Mouse (Mus musculus) embryonic facial prominence, embryonic 11.5 days (tissue): Measurements from ENCODE around the gene Lama2. TPM values are rescaled to one million over a fixed set of nuclear protein-coding genes. Genes with fewer than 3 reads are reported as not detected.

Experiments used
- ATAC-seq: fragments of 200-750 bp; cut with Nextera tagmentation; replicated peaks from 2 replicates; pipeline ENCODE4 v1.8.0; 2017; ENCODE audit warnings: low read depth; ENCODE audit not compliant: insufficient number of reproducible peaks, low FRiP score, low TSS enrichment
- DNase-seq: peaks from one replicate; pipeline ENCODE4 v3.0.0-alpha.2; 2015; ENCODE audit warnings: low spot score
- H3K27ac ChIP-seq: fragments of 300-500 bp; sonication (generic); replicated peaks from 2 replicates; pipeline ENCODE4 v1.5.1; 2014; ENCODE audit warnings: mild to moderate bottlenecking, low read depth, low read length, control low read depth
- H3K27me3 ChIP-seq: fragments of 300-500 bp; sonication (generic); 2 replicates; pipeline ENCODE4 v1.6.1; 2014; ENCODE audit warnings: mild to moderate bottlenecking, low read length, moderate library complexity, mixed read lengths; ENCODE audit not compliant: control insufficient read depth, insufficient read depth
- H3K36me3 ChIP-seq: fragments of 300-500 bp; sonication (generic); replicated peaks from 2 replicates; pipeline ENCODE4 v1.6.1; 2014; ENCODE audit warnings: low read depth, mild to moderate bottlenecking, low read length, moderate library complexity, mixed read lengths; ENCODE audit not compliant: control insufficient read depth, insufficient read depth
- H3K4me1 ChIP-seq: fragments of 300-500 bp; sonication (generic); 2 replicates; pipeline ENCODE4 v1.6.1; 2014; ENCODE audit warnings: low read length, mixed read lengths; ENCODE audit not compliant: control insufficient read depth, insufficient read depth
- H3K4me2 ChIP-seq: fragments of 300-500 bp; sonication (generic); 2 replicates; pipeline ENCODE4 v1.6.1; 2014; ENCODE audit warnings: low read depth, mild to moderate bottlenecking, control low read depth, low read length, moderate library complexity
- H3K4me3 ChIP-seq: fragments of 300-500 bp; sonication (generic); 2 replicates; pipeline ENCODE4 v1.5.1; 2014; ENCODE audit warnings: low read depth, low read length, control low read depth
- H3K9ac ChIP-seq: fragments of 300-500 bp; sonication (generic); replicated peaks from 2 replicates; pipeline ENCODE4 v1.6.1; 2014; ENCODE audit warnings: mild to moderate bottlenecking, control low read depth, low read length
- H3K9me3 ChIP-seq: fragments of 300-500 bp; sonication (generic); replicated peaks from 2 replicates; pipeline ENCODE4 v1.6.1; 2016; ENCODE audit warnings: mild to moderate bottlenecking, low read length, inconsistent platforms, mixed read lengths; ENCODE audit not compliant: control insufficient read depth
- WGBS: fragments of 180-500 bp; shearing (Covaris S2); extraction: QIAGEN DNeasy Blood & Tissue Kit; methylation state at CpG from one replicate; pipeline ENCODE4 v1.1.7; 2014; 5-methylcytosine and 5-hydroxymethylcytosine counted together
- polyA plus RNA-seq: library from polyadenylated mRNA; unstranded; fragments of >200 nt; fragmentation: Nextera tagmentation; extraction: Ambion mirVana; gene quantifications from 2 replicates; pipeline ENCODE4 v1.2.1, GENCODE M21; 2014

Gene Lama2
- polyA plus RNA-seq, 1 experiment from 2014 or later, result 12.1 TPM

DNA sequence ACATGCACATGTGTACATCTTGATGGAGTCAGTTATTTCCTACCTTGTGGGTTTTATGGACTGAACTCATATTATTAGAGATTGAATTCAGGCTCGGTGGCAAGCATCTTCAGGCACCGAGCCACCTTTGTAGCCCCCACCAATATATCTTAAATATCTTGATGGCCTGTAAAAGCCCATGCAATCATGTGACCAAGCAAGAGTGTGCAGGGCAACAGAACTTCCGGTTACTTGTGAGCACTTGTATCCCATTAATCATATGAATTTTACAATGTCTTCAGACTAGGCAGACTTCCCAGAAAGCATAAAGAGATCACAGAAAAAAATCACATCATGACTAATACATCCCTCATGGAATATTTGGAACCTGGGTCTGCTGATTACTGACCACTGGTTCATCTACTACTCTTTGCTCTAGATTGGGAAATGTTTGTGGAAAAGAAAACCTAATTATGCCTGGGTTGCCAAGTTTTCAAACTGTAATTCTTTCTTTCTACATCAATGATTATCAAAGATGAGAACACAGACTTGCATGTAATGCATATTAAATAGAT, 517.7 kb downstream of the Lama2 start:
- Histone ChIP-seq H3K27ac (no peak overlapping the region), H3K36me3 (no peaks in the 10 kb centered on the region), H3K4me1 (no peaks in the 10 kb centered on the region), H3K9ac (no peak overlapping the region), H3K27me3 (no peaks in the 10 kb centered on the region), H3K4me2 (no peak overlapping the region), H3K4me3 (no peak overlapping the region), H3K9me3 (no peaks in the 10 kb centered on the region)
- DNase-seq (no peak), ATAC-seq (no peak)
- WGBS, result 95% methylated on average over 3 of the region's 3 CpGs

DNA sequence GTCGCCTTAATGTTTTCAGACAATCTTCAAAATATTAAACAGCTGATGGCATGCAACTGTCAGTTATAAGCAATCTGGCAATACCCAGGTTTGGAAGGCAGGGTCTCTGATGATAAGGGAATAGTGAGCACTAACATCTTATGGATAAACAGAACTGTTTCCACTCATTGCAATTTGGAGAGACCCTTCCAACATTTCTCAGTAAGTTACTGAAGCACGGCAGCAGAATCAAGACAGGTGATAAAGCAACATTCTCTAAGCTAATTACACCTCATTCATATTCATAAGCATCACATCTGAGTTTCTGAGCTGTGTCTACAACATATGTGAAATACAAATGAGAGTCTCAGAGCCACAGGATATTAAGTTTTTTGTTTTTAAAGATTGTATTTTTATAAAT, 542.4 kb downstream of the Lama2 start:
- DNase-seq (no peak), ATAC-seq (no peak)
- H3K4me1 ChIP-seq, result no peaks in the 10 kb centered on the region
- H3K4me2 ChIP-seq, result no peak overlapping the region
- no peaks in the 10 kb centered on the region for H3K27me3 ChIP-seq
- WGBS, result 89% methylated on average over 2 of the region's 2 CpGs
- H3K9ac ChIP-seq, result no peak overlapping the region
- H3K27ac ChIP-seq, result no peak overlapping the region
- no peaks in the 10 kb centered on the region for H3K36me3 ChIP-seq
- H3K9me3 ChIP-seq, result no peaks in the 10 kb centered on the region
- no peak overlapping the region for H3K4me3 ChIP-seq

DNA sequence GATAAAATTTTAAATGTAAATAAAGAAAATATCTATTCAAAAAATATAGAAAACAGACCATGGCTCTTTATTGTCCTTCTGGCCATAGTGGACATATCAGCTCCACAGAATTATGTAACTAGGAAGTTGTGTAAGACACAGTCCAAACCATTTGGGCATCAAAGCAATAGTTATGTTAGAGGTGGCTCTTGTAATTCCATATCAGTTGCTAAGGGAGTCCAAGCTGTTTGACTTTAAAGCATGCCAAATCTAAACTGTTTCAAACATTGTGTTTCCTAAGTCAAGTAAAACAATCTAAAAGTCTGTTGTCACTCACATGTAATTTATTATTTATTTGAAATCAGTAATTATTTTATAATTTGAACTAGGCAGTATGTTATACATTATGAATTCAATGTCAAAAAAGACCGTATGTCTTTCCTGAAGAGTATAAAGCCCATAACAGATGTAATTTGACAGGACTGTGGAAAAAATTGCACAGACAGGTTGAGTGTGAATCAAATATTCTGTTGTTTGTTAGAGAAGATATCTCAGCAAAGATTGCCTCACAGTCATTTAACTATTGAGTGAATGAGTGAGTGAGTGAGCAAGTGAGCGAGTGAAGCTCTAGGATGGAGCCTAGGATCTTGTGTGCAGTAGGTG, 550.6 kb downstream of the Lama2 start:
- Histone ChIP-seq H3K9ac (no peak overlapping the region), H3K36me3 (no peaks in the 10 kb centered on the region), H3K27me3 (no peaks in the 10 kb centered on the region), H3K4me2 (no peak overlapping the region), H3K4me3 (no peak overlapping the region), H3K27ac (no peak overlapping the region), H3K9me3 (no peaks in the 10 kb centered on the region), H3K4me1 (no peaks in the 10 kb centered on the region)
- WGBS, result 89% methylated on average over 2 of the region's 2 CpGs
- DNase-seq, result no peak
- no peak for ATAC-seq

DNA sequence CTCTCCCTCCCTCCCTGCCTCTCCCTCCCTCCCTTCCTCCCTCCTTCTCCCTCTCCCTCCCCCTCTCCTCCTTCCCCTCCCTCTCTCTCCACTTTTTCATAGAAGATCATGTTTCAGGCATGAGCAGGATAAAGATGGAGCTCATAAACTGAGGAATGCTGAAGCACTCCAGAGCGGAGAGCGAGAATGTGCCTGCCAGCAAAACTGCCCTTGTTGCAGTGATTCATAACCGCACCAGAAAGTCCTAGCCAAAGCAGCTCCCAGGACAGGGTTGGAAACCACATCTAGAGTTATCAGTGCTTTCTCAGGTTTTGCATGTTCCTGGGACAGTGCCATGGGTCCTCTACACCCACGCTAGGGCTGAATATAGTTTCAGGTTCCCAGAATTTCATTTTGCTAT, 555.9 kb downstream of the Lama2 start:
- H3K9me3 ChIP-seq, result no peaks in the 10 kb centered on the region
- DNase-seq (peak; percentile 63), ATAC-seq (no peak; the same call in 1 of the 2 replicates)
- no peaks in the 10 kb centered on the region for H3K4me1 ChIP-seq
- 34% methylated on average over 4 of the region's 4 CpGs for WGBS
- H3K4me2 ChIP-seq, result no peak overlapping the region
- H3K27me3 ChIP-seq, result no peaks in the 10 kb centered on the region
- H3K36me3 ChIP-seq, result no peaks in the 10 kb centered on the region
- no peak overlapping the region for H3K4me3 ChIP-seq
- H3K9ac ChIP-seq, result no peak overlapping the region
- H3K27ac ChIP-seq, result no peak overlapping the region

DNA sequence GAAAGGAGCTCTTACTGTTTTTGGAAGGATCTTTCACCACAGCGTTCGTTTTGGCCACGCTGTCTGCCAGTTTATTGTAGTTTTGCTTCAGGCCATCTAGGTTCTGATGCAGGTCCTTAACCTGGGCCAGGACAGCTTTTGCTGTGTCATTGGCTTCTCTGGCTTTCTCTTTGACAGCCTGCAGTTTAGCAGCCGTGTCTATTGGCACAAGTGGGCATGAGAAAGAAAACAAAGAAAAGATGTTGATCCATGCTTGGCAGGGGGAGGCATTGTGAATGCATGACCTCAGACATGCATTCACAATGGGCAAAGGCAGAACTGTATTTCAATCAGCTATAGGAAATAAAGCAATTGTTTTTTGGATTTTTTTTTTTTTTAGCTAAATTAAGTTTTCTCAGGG, 565.1 kb downstream of the Lama2 start:
- Histone ChIP-seq H3K27ac (no peak overlapping the region), H3K36me3 (no peaks in the 10 kb centered on the region), H3K4me2 (no peak overlapping the region), H3K9me3 (no peaks in the 10 kb centered on the region), H3K27me3 (no peaks in the 10 kb centered on the region), H3K9ac (no peak overlapping the region), H3K4me3 (no peak overlapping the region), H3K4me1 (no peaks in the 10 kb centered on the region)
- DNase-seq (no peak), ATAC-seq (no peak)
- 67% methylated on average over 4 of the region's 4 CpGs for WGBS

DNA sequence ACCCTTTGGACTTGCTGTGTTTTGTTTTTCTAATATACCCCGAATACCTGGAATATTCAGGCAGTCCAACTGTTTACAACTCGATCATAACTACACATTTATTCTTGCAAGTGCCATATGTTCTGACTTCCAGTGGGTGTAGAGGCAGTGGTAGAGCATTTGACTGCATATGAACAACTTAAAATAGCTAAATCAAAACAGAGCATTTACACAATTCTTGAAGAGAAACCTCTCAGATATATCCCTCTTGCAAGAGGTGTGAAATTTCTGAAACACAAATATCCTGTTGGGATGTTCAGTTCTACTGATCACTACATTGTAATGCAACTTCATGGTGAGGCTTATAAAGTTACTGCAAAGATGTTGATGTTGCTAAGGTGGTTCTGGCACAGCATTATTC, 572.4 kb downstream of the Lama2 start:
- Histone ChIP-seq H3K4me2 (no peak overlapping the region), H3K9me3 (no peaks in the 10 kb centered on the region), H3K9ac (no peak overlapping the region), H3K4me1 (no peaks in the 10 kb centered on the region), H3K27me3 (no peaks in the 10 kb centered on the region), H3K36me3 (no peaks in the 10 kb centered on the region), H3K27ac (no peak overlapping the region), H3K4me3 (no peak overlapping the region)
- ATAC-seq (no peak), DNase-seq (no peak)
- 86% methylated on average over 2 of the region's 2 CpGs for WGBS

DNA sequence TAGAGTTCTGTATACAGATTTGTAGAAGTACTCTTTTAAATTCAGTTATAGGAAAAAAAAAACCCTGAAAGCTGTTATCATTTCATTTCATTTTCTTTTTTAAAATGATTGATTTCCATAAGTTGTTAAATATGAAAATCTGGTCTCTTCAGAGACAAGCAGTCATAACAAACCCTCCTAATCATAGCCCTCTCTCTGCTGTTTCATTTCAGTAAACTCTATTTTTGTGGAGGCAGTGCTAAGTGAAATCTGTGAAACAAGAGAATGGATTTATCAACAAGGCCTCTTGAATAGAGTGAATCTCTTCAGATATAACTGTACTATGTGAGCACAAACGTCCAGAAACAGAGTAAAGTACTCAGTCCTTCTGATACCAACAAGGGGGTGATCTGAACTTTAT, 577.7 kb downstream of the Lama2 start:
- ATAC-seq, result no peak
- DNase-seq, result no peak
- WGBS, result 69% methylated on average over 1 of the region's 1 CpGs

DNA sequence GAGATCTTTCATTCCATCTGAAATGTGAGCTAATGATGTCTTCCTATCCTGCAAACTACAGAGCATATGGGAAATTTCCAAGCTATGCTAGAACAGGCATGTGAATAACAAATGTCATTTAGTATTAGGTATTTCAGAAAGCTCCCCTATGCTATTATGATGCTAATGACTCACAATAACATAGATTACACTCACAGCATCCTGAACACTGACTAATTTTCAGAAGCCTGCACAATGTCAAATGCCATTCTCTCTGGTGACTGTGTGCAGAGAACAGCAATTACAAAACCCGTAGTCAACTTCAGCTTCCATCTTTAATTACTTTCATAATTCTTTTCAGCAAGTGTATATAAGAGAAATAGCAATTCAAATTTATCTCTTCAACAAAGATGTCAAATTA, 596.9 kb downstream of the Lama2 start:
- no peaks in the 10 kb centered on the region for H3K4me1 ChIP-seq
- H3K4me3 ChIP-seq, result no peak overlapping the region
- H3K4me2 ChIP-seq, result no peak overlapping the region
- no peaks in the 10 kb centered on the region for H3K9me3 ChIP-seq
- DNase-seq (no peak), ATAC-seq (no peak)
- no peak overlapping the region for H3K27ac ChIP-seq
- no peak overlapping the region for H3K9ac ChIP-seq
- no peaks in the 10 kb centered on the region for H3K36me3 ChIP-seq
- no peaks in the 10 kb centered on the region for H3K27me3 ChIP-seq
- WGBS, result 75% methylated on average over 1 of the region's 1 CpGs

More for the DNA sequence above, 577.7 kb downstream of the Lama2 start:
- no peak overlapping the region for H3K9ac ChIP-seq
- no peaks in the 10 kb centered on the region for H3K4me1 ChIP-seq
- no peaks in the 10 kb centered on the region for H3K27me3 ChIP-seq
- no peak overlapping the region for H3K4me3 ChIP-seq
- no peak overlapping the region for H3K27ac ChIP-seq
- H3K9me3 ChIP-seq, result no peaks in the 10 kb centered on the region
- H3K4me2 ChIP-seq, result no peak overlapping the region
- no peaks in the 10 kb centered on the region for H3K36me3 ChIP-seq
